Mouse (Mus musculus) kidney, adult 2 months (tissue): ENCODE results near the gene Flt3l. TPM values are rescaled to one million over a fixed set of nuclear protein-coding genes. Genes with fewer than 3 reads are reported as not detected.

Source experiments
- DNase-seq: peaks from one replicate; pipeline ENCODE4 v3.0.0; 2021
- H3K27ac ChIP-seq: fragments of 200-500 bp; 2 replicates; pipeline ENCODE4 v1.5.1; 2012; ENCODE audit warnings: low read depth, low read length, control low read depth, inconsistent platforms; ENCODE audit not compliant: insufficient read depth
- H3K27me3 ChIP-seq: fragments of 200-500 bp; replicated peaks from 2 replicates; pipeline ENCODE4 v1.6.1; 2012; ENCODE audit warnings: mild to moderate bottlenecking, moderate library complexity, low read length, inconsistent platforms; ENCODE audit not compliant: control insufficient read depth, insufficient read depth
- H3K36me3 ChIP-seq: fragments of 200-500 bp; 2 replicates; pipeline ENCODE4 v1.6.1; 2012; ENCODE audit warnings: mild to moderate bottlenecking, moderate library complexity, low read length, inconsistent platforms; ENCODE audit not compliant: control insufficient read depth, insufficient read depth
- H3K4me1 ChIP-seq: fragments of 200-500 bp; 2 replicates; pipeline ENCODE4 v1.6.1; 2011; ENCODE audit warnings: low read length; ENCODE audit not compliant: control insufficient read depth, insufficient read depth
- H3K4me3 ChIP-seq: fragments of 200-500 bp; 2 replicates; pipeline ENCODE4 v1.5.1; 2011; ENCODE audit warnings: mild to moderate bottlenecking, low read depth, low read length, control low read depth; ENCODE audit not compliant: insufficient read depth
- CTCF ChIP-seq: fragments of 200-500 bp; conservative IDR thresholded peaks from 2 replicates; pipeline ENCODE4 v1.5.1; 2011; ENCODE audit warnings: low read depth, mild to moderate bottlenecking, control low read depth, low read length, moderate library complexity, mixed read lengths; ENCODE audit not compliant: insufficient read depth, insufficient read length
- POLR2A ChIP-seq: fragments of 200-500 bp; IDR thresholded peaks from one replicate; pipeline ENCODE4 v1.6.1; 2011; ENCODE audit warnings: low read depth, low read length, control low read depth
- WGBS: fragments of 180-500 bp; shearing (Covaris S2); methylation state at CpG from one replicate; pipeline ENCODE4 v1.1.7; 2018; 5-methylcytosine and 5-hydroxymethylcytosine counted together
- polyA plus RNA-seq: library from polyadenylated mRNA; depleted of rRNA; stranded (reverse); fragments of >200 nt; gene quantifications from 2 replicates; pipeline ENCODE4 v1.2.3, GENCODE M21; 2012

The Flt3l gene
- polyA plus RNA-seq, 1 experiment: 37.7 TPM

DNA sequence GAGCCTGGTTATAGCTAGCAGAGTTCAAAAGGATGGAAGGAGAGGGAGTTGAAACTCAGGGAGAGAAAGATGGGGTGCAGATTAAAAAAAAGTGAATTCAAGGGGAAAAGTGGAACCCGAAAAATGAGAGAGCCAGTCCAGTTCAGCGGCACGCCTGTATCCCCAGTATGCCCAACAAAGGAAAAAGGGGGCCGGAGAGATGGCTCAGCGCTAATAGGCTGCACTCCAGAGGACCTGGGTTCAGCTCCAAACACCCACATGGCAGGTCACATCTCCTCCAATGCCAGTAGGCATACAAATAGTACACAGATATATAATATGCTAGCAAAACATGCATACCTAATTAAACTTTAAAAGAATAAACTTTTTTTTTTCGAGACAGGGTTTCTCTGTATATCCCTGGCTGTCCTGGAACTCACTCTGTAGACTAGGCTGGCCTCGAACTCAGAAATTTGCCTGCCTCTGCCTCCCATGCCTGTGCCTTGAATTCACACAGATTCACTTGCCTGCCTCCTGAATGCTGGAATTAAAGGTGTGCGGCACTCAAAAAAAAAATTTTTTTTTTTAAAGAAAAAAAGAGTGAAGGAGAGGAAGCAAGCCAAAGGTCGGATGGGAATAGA is 26.9 kb upstream of the Flt3l start:
- WGBS: 75% methylated on average over 9 of the region's 9 CpGs
- no peaks in the 10 kb centered on the region; the same call in 1 of the 2 replicates for H3K4me1 ChIP-seq
- peaks cover 2% of the 10 kb centered on the region for H3K27me3 ChIP-seq
- no peaks in the 10 kb centered on the region for H3K36me3 ChIP-seq
- TF ChIP-seq CTCF: no peak
- TF ChIP-seq POLR2A: no peak
- no peak for DNase-seq
- H3K4me3 ChIP-seq: no peak overlapping the region
- no peak overlapping the region for H3K27ac ChIP-seq

DNA sequence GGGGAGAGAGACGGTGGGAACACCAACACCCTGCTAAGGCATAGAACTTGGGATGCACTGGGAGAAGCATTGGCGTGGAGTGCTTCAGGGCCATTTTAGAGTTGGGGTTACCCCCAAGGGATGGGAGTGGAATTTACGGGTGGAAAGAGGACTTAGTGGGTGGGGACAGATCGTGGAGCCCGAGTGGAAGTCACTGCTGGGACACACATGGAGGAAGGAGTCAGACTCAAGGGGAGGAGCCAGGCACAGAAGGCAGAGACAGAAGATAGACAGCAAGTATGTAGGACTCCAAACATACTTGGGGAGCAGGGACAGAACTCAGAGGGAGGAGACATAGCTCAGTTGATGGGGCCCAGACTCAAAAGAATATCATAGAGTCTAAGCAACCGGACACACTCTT is 26.3 kb upstream of the Flt3l start:
- Histone ChIP-seq H3K36me3 (no peaks in the 10 kb centered on the region), H3K27me3 (no peaks in the 10 kb centered on the region), H3K4me3 (no peak overlapping the region), H3K4me1 (no peaks in the 10 kb centered on the region; the same call in 1 of the 2 replicates), H3K27ac (no peak overlapping the region)
- TF ChIP-seq POLR2A (no peak), CTCF (no peak)
- DNase-seq: no peak
- 25% methylated on average over 6 of the region's 6 CpGs for WGBS

GRCm38 (mm10) chr7:45161612-45162473 is 25.6 kb upstream of the Flt3l start:
- H3K4me3 ChIP-seq: peak overlapping the region; percentile 38
- no peaks in the 10 kb centered on the region for H3K36me3 ChIP-seq
- WGBS: 3% methylated on average over 35 of the region's 35 CpGs
- no peak overlapping the region for H3K27ac ChIP-seq
- TF ChIP-seq POLR2A: no peak
- peak; percentile 79 for TF ChIP-seq CTCF
- peak; percentile 91 for DNase-seq
- H3K27me3 ChIP-seq: no peaks in the 10 kb centered on the region
- no peaks in the 10 kb centered on the region; the same call in 1 of the 2 replicates for H3K4me1 ChIP-seq

- no peak for TF ChIP-seq POLR2A
- no peaks in the 10 kb centered on the region for H3K36me3 ChIP-seq
These were observed 24.6 kb upstream of the Flt3l start for GRCm38 (mm10) chr7:45160866-45161265.

GRCm38 (mm10) chr7:45160316-45160800 is 24.1 kb upstream of the Flt3l start:
- H3K4me1 ChIP-seq: no peaks in the 10 kb centered on the region; the same call in 1 of the 2 replicates
- H3K27me3 ChIP-seq: no peaks in the 10 kb centered on the region
- TF ChIP-seq CTCF: no peak
- no peak for TF ChIP-seq POLR2A
- 98% methylated on average over 6 of the region's 6 CpGs for WGBS
- no peak overlapping the region for H3K4me3 ChIP-seq
- no peak overlapping the region for H3K27ac ChIP-seq
- no peak for DNase-seq
- no peaks in the 10 kb centered on the region for H3K36me3 ChIP-seq

More at GRCm38 (mm10) chr7:45160866-45161265, 24.6 kb upstream of the Flt3l start:
- no peak for DNase-seq
- H3K27ac ChIP-seq: no peak overlapping the region
- WGBS: 80% methylated on average over 3 of the region's 3 CpGs
- no peaks in the 10 kb centered on the region for H3K27me3 ChIP-seq
- H3K4me1 ChIP-seq: no peaks in the 10 kb centered on the region; the same call in 1 of the 2 replicates
- no peak overlapping the region for H3K4me3 ChIP-seq

- H3K27me3 ChIP-seq: no peaks in the 10 kb centered on the region
- no peaks in the 10 kb centered on the region; the same call in 1 of the 2 replicates for H3K4me1 ChIP-seq
- DNase-seq: no peak
- 88% methylated on average over 6 of the region's 6 CpGs for WGBS
- H3K4me3 ChIP-seq: no peak overlapping the region
- no peak overlapping the region for H3K27ac ChIP-seq
- TF ChIP-seq POLR2A: no peak
- no peak for TF ChIP-seq CTCF
- H3K36me3 ChIP-seq: no peaks in the 10 kb centered on the region
These were observed 22.8 kb upstream of the Flt3l start for GRCm38 (mm10) chr7:45158991-45159390.

DNA sequence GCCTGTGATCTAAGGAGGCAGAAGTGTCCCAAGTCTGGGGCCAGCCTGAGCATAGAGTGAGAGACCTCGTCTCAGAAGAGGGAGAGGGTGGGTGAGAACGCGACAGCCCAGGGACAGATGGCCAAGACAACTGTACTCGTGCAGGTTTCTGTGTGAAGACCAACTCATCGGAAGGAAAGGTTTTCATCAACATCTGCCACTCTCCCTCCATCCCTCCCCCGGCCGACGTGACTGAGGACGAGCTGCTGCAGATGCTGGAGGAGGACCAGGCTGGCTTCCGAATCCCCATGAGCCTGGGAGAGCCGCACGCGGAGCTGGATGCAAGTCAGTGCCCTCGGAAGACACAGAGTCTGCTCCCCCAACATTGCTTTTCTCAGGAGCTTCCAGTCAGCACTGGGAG is 21.2 kb upstream of the Flt3l start:
- Histone ChIP-seq H3K27me3 (no peaks in the 10 kb centered on the region), H3K4me1 (no peaks in the 10 kb centered on the region; the same call in 1 of the 2 replicates), H3K27ac (no peak overlapping the region), H3K36me3 (no peaks in the 10 kb centered on the region), H3K4me3 (no peak overlapping the region)
- TF ChIP-seq POLR2A (no peak), CTCF (no peak)
- DNase-seq: no peak
- WGBS: 87% methylated on average over 14 of the region's 14 CpGs
